Comparison of ENCODE assay signal across 23 mouse cellular contexts in genomic region chr14:18297441-18297840, GRCm38 (mm10). TPM values are rescaled to one million over a fixed set of nuclear protein-coding genes. Genes with fewer than 3 reads are reported as not detected.
DNase-seq lines count a peak whose midpoint lies in the region; ATAC-seq and TF ChIP-seq lines count a peak whose summit lies in the region.
"Had no signal": no experiment of that assay in that cellular context is flagged by ENCODE, and none has a peak within 500 bp of the region (broad histone marks: within the 10 kb centered on the region; RNA-seq: fewer than 3 reads in every experiment).

No protein-coding gene starts in this region.

- no peaks in the 10 kb centered on the region for H3K9me3 ChIP-seq in MEL (replicated peaks; ENCODE audit: insufficient read depth, low read length)
- H3K9me3 ChIP-seq: forebrain, embryonic 10.5 days; forebrain, embryonic 13.5 days; heart, embryonic 12.5 days; heart, embryonic 15.5 days had no signal

- no peak for TF ChIP-seq POLR2A in MEL (IDR thresholded peaks at IDR 0.05; ENCODE audit: control insufficient read depth in 1 of 2, insufficient read depth in 1 of 2, low read depth in 1 of 2, low read length in 2 of 2, poor library complexity in 1 of 2)

- TF ChIP-seq CTCF in MEL (IDR thresholded peaks at IDR 0.05 in 2 of 3, conservative IDR thresholded peaks at IDR 0.05 in 1 of 3; ENCODE audit: control insufficient read depth in 1 of 3, insufficient read depth in 1 of 3, low read depth in 2 of 3, low read length in 3 of 3, poor library complexity in 1 of 3, severe bottlenecking in 1 of 3) = no peak

- TF ChIP-seq RAD21 in MEL (IDR thresholded peaks at IDR 0.05; ENCODE audit: low read depth, low read length) = no peak

- peaks cover 0 to 7% of the 10 kb centered on the region in 2 experiments; a peak in 2 of 4 replicates for H3K4me1 ChIP-seq in MEL (ENCODE audit: control insufficient read depth in 1 of 2, insufficient read depth in 2 of 2, low read length in 2 of 2)
- H3K4me1 ChIP-seq: forebrain, embryonic 10.5 days; forebrain, embryonic 13.5 days had no signal

- no peak overlapping the region for H3K9ac ChIP-seq in MEL (ENCODE audit: control insufficient read depth, low read depth, low read length, poor library complexity, severe bottlenecking)
- H3K9ac ChIP-seq: forebrain, embryonic 13.5 days; heart, embryonic 12.5 days; heart, embryonic 15.5 days; hindbrain, embryonic 14.5 days had no signal

- peaks cover 16% of the 10 kb centered on the region; the same call in 1 of the 2 replicates for H3K79me2 ChIP-seq in MEL (ENCODE audit: control insufficient read depth, insufficient read depth, low read length, poor library complexity)

- H3K36me3 ChIP-seq in MEL (ENCODE audit: control insufficient read depth in 1 of 2, insufficient read depth in 2 of 2, low read length in 2 of 2) = peaks cover 4 to 10% of the 10 kb centered on the region in 2 experiments; a peak in 3 of 4 replicates
- H3K36me3 ChIP-seq: heart, embryonic 12.5 days; heart, embryonic 15.5 days had no signal

- DNase-seq in 416B (ENCODE audit: low read depth) (peak; percentile 19), MEL (ENCODE audit: low read depth, low spot score) (peak; percentile 58)
- no peak for DNase-seq in frontal cortex, postnatal 25 days (ENCODE audit: low spot score in 2 of 2)
- DNase-seq in kidney, postnatal 4 days = no peak
- DNase-seq: adrenal gland, adult 2 months; adrenal gland, postnatal 14 days; cerebellum, adult 11 months; cerebellum, adult 2 months; cerebellum, adult 9-11 months; cerebellum, postnatal 25 days; gastrocnemius, adult 2 months; gastrocnemius, postnatal 25 days; heart, postnatal 10 days; heart, postnatal 36 days had no signal

- no peaks in the 10 kb centered on the region for H3K27me3 ChIP-seq in MEL (ENCODE audit: control insufficient read depth in 1 of 2, insufficient read depth in 2 of 2, low read length in 2 of 2)
- H3K27me3 ChIP-seq: forebrain, embryonic 13.5 days; heart, embryonic 15.5 days had no signal

- ATAC-seq in granulocyte monocyte progenitor cell, adult 5-6 weeks (replicated peaks; ENCODE audit: poor library complexity, severe bottlenecking) = peak; percentile 70
- no peak for ATAC-seq in monocyte, adult 5-6 weeks (replicated peaks; ENCODE audit: insufficient number of reproducible peaks, low FRiP score, low TSS enrichment, poor library complexity, severe bottlenecking)
- ATAC-seq: forebrain, embryonic 13.5 days; forebrain, embryonic 16.5 days; intestine, postnatal 0 days had no signal

- TF ChIP-seq EP300 in MEL (IDR thresholded peaks at IDR 0.05; ENCODE audit: low read depth in 1 of 2, low read length in 2 of 2) = no peak

- no peak overlapping the region for H3K27ac ChIP-seq in MEL (ENCODE audit: control insufficient read depth, low read depth, low read length)
- H3K27ac ChIP-seq: forebrain, embryonic 10.5 days; forebrain, embryonic 13.5 days; gastrocnemius, adult 2 months; heart, embryonic 15.5 days; hindbrain, embryonic 14.5 days had no signal

- H3K4me3 ChIP-seq in MEL (ENCODE audit: control insufficient read depth in 1 of 2, insufficient read depth in 1 of 2, low read depth in 2 of 2, low read length in 2 of 2) = no peak overlapping the region
- H3K4me3 ChIP-seq: forebrain, embryonic 10.5 days; forebrain, embryonic 13.5 days; gastrocnemius, adult 2 months; heart, embryonic 12.5 days; heart, embryonic 15.5 days had no signal

TF ChIP-seq in MEL, 35 proteins besides CTCF, POLR2A, EP300 and RAD21:
- TF ChIP-seq MEF2A (IDR thresholded peaks at IDR 0.05; ENCODE audit: extremely low read depth, insufficient replicate concordance, low read depth, low read length, poor library complexity, severe bottlenecking) (no peak), MAX (IDR thresholded peaks at IDR 0.05; ENCODE audit: low read length) (no peak), BHLHE40 (IDR thresholded peaks at IDR 0.05; ENCODE audit: borderline replicate concordance, low read depth, low read length) (no peak), GABPA (IDR thresholded peaks at IDR 0.05; ENCODE audit: low read depth, low read length) (no peak), JUND (IDR thresholded peaks at IDR 0.05; ENCODE audit: low read depth, low read length) (no peak), ZMIZ1 (IDR thresholded peaks at IDR 0.05; ENCODE audit: low read depth, low read length) (no peak), RCOR1 (IDR thresholded peaks at IDR 0.05; ENCODE audit: low read depth, low read length) (no peak), POLR2AphosphoS2 (IDR thresholded peaks at IDR 0.05; ENCODE audit: low read length) (no peak), USF2 (IDR thresholded peaks at IDR 0.05; ENCODE audit: borderline replicate concordance in 1 of 2, insufficient read depth in 1 of 2, low read depth in 1 of 2, low read length in 2 of 2) (no peak)

RNA-seq across cellular contexts. Expression of gene Rpl15, which starts 26.2 kb away (rescaled TPM):
- total RNA-seq in MEL (2012; rRNA removed) = 1,780 and 1,810 TPM in 2 replicates
- polyA plus RNA-seq in MEL (2012; ENCODE audit: insufficient read depth in 1 of 2, insufficient read length in 2 of 2, low read depth in 1 of 2, low replicate concordance in 2 of 2, missing spikeins in 1 of 2) = 100 to 1,000 TPM in 1 of 2 experiments, 10 to 100 TPM in 1; 99.6 to 885 TPM
- total RNA-seq in granulocyte monocyte progenitor cell, adult 5-6 weeks (2014; fragmentation: Nextera tagmentation) = 2,321 and 2,369 TPM in 2 replicates
- total RNA-seq in granulocyte monocyte progenitor cell, adult 5-6 weeks (2017) = 2,140 and 2,427 TPM in 2 replicates
- 1,060 to 1,259 TPM (median 1,134 TPM) in 3 replicates for total RNA-seq in monocyte, adult 5-6 weeks (2017)

RNA-seq across cellular contexts. Expression of gene Nkiras1, which starts 26.5 kb away (rescaled TPM):
- total RNA-seq in MEL (2012; rRNA removed) = 5.7 and 6.8 TPM in 2 replicates
- polyA plus RNA-seq in MEL (2012; ENCODE audit: insufficient read depth in 1 of 2, insufficient read length in 2 of 2, low read depth in 1 of 2, low replicate concordance in 2 of 2, missing spikeins in 1 of 2) = 1 to 10 TPM in 1 of 2 experiments, not detected in 1; 6.9 TPM
- 10.7 and 27.7 TPM in 2 replicates for total RNA-seq in granulocyte monocyte progenitor cell, adult 5-6 weeks (2014; fragmentation: Nextera tagmentation)
- total RNA-seq in granulocyte monocyte progenitor cell, adult 5-6 weeks (2017) = 4.9 and 8.4 TPM in 2 replicates
- 7.8 to 25.8 TPM (median 23.2 TPM) in 3 replicates for total RNA-seq in monocyte, adult 5-6 weeks (2017)

RNA-seq across cellular contexts. Expression of gene Ube2e1, which starts 34.2 kb away (rescaled TPM):
- 43.0 and 43.2 TPM in 2 replicates for total RNA-seq in MEL (2012; rRNA removed)
- polyA plus RNA-seq in MEL (2012; ENCODE audit: insufficient read depth in 1 of 2, insufficient read length in 2 of 2, low read depth in 1 of 2, low replicate concordance in 2 of 2, missing spikeins in 1 of 2) = 100 to 1,000 TPM; 240 to 246 TPM
- 96.1 and 126 TPM in 2 replicates for total RNA-seq in granulocyte monocyte progenitor cell, adult 5-6 weeks (2014; fragmentation: Nextera tagmentation)
- total RNA-seq in granulocyte monocyte progenitor cell, adult 5-6 weeks (2017) = 66.5 and 74.4 TPM in 2 replicates
- 44.2 to 61.0 TPM (median 50.6 TPM) in 3 replicates for total RNA-seq in monocyte, adult 5-6 weeks (2017)

RNA-seq across cellular contexts. Expression of gene Nr1d2, which starts 58.5 kb away (rescaled TPM):
- total RNA-seq in MEL (2012; rRNA removed) = 5.4 and 6.1 TPM in 2 replicates
- polyA plus RNA-seq in MEL (2012; ENCODE audit: insufficient read depth in 1 of 2, insufficient read length in 2 of 2, low read depth in 1 of 2, low replicate concordance in 2 of 2, missing spikeins in 1 of 2) = 1 to 10 TPM in 1 of 2 experiments, not detected in 1; 4.9 TPM
- total RNA-seq in granulocyte monocyte progenitor cell, adult 5-6 weeks (2014; fragmentation: Nextera tagmentation) = 5.8 and 9.9 TPM in 2 replicates
- 7.8 and 9.5 TPM in 2 replicates for total RNA-seq in granulocyte monocyte progenitor cell, adult 5-6 weeks (2017)
- 58.5 to 87.8 TPM (median 76.6 TPM) in 3 replicates for total RNA-seq in monocyte, adult 5-6 weeks (2017)

Comparison
In these comparisons a context has a peak if more than half of its experiments do, and no peak if none do; other contexts are left out.
1. DNase-seq: peak in 416B (single experiment) and MEL (single experiment); none in frontal cortex, postnatal 25 days (0 of 2) and kidney, postnatal 4 days (0 of 2).